Mouse (Mus musculus) retina, postnatal 1 day (tissue): ENCODE measurements around the gene Iah1.

Source experiments
- DNase-seq: peaks from one replicate; pipeline ENCODE4 v3.0.0-alpha.2; 2012

The Iah1 gene

GRCm38 (mm10) chr12:21321170-21321569, 5.0 kb downstream of the Iah1 start:
- no peak for DNase-seq

GRCm38 (mm10) chr12:21322296-21322695, 6.1 kb downstream of the Iah1 start:
- DNase-seq = no peak

- no peak for DNase-seq
These were observed 6.7 kb downstream of the Iah1 start for GRCm38 (mm10) chr12:21322856-21323255.

GRCm38 (mm10) chr12:21324101-21324500, 7.9 kb downstream of the Iah1 start:
- no peak for DNase-seq

GRCm38 (mm10) chr12:21325266-21325665, 9.1 kb downstream of the Iah1 start:
- no peak for DNase-seq

- no peak for DNase-seq
These were observed 10.1 kb downstream of the Iah1 start for GRCm38 (mm10) chr12:21326325-21326724.

GRCm38 (mm10) chr12:21329661-21330400, 13.6 kb downstream of the Iah1 start:
- DNase-seq = no peak

- DNase-seq = no peak
These were observed 14.9 kb downstream of the Iah1 start for GRCm38 (mm10) chr12:21330961-21331576.

GRCm38 (mm10) chr12:21331711-21332110, 15.5 kb downstream of the Iah1 start:
- DNase-seq = no peak

GRCm38 (mm10) chr12:21333021-21333420, 16.8 kb downstream of the Iah1 start:
- no peak for DNase-seq

GRCm38 (mm10) chr12:21333766-21334165, 17.6 kb downstream of the Iah1 start:
- no peak for DNase-seq

- no peak for DNase-seq
These were observed 19.7 kb downstream of the Iah1 start for GRCm38 (mm10) chr12:21335869-21336268.

- no peak for DNase-seq
These were observed 21.0 kb downstream of the Iah1 start for GRCm38 (mm10) chr12:21337171-21337570.

GRCm38 (mm10) chr12:21340674-21341073, 24.5 kb downstream of the Iah1 start:
- no peak for DNase-seq

GRCm38 (mm10) chr12:21346972-21347371, 30.8 kb downstream of the Iah1 start:
- no peak for DNase-seq

- DNase-seq = no peak
These were observed 34.1 kb downstream of the Iah1 start for GRCm38 (mm10) chr12:21350113-21350876.

- DNase-seq = no peak
These were observed 37.5 kb downstream of the Iah1 start for GRCm38 (mm10) chr12:21353681-21354080.

- no peak for DNase-seq
These were observed 46.5 kb downstream of the Iah1 start for GRCm38 (mm10) chr12:21362686-21363085.

- DNase-seq = no peak
These were observed 47.0 kb downstream of the Iah1 start for GRCm38 (mm10) chr12:21363195-21363594.

GRCm38 (mm10) chr12:21364624-21365435, 48.6 kb downstream of the Iah1 start:
- DNase-seq = no peak

- DNase-seq = no peak
These were observed 52.3 kb downstream of the Iah1 start for GRCm38 (mm10) chr12:21368376-21369086.

- DNase-seq = no peak
These were observed 52.9 kb downstream of the Iah1 start for GRCm38 (mm10) chr12:21369087-21369410.
